Mouse (Mus musculus): ENCODE measurements around the gene Snrk.
A peak's percentile ranks its signal among the peaks of the same experiment; 100 is the strongest.

Gene Snrk

GRCm38 (mm10) chr9:122183074-122183473 is 66.0 kb downstream of the Snrk start:
- DNase-seq (ENCODE audit: low read depth) = no peak

GRCm38 (mm10) chr9:122184329-122184728 is 67.3 kb downstream of the Snrk start:
- DNase-seq (ENCODE audit: low read depth) = no peak

- DNase-seq (ENCODE audit: low read depth) = peak; percentile 28
Measured at GRCm38 (mm10) chr9:122185061-122185460, 68.0 kb downstream of the Snrk start.

GRCm38 (mm10) chr9:122185953-122186352 is 68.9 kb downstream of the Snrk start:
- no peak for DNase-seq (ENCODE audit: low read depth)

DNA sequence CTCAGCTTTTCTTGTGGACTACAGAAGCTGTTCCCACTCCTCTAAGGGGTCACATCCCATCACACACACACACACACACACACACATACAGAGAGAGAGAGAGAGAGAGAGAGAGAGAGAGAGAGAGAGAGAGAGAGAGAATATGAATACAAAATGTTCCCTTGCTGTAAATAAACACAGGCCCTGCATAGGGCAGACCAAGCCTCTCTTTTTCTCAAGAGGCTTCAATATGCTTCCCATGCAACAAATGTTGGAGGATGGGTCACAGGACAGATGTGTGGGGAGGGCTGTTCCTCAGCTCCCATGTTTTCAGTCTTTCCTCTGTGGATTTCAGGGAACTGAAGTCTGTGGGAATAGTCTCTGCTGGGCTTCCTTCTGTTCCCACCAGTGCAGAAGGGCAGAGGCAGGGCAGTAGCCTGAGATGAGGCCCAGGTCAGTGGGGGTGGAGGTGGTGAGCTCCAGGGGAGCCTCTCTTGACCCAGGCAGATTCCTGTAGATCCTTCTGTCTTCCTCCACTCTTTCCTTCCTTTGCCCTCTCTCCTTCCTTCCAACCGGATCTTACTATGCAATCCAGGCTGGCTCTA is 69.7 kb downstream of the Snrk start:
- no peak for DNase-seq (ENCODE audit: low read depth)

- DNase-seq (ENCODE audit: low read depth) = no peak
Measured at GRCm38 (mm10) chr9:122187451-122187921, 70.4 kb downstream of the Snrk start.

GRCm38 (mm10) chr9:122188724-122189123 is 71.7 kb downstream of the Snrk start:
- no peak for DNase-seq (ENCODE audit: low read depth)

- no peak for DNase-seq (ENCODE audit: low read depth)
Measured at GRCm38 (mm10) chr9:122193361-122193760, 76.3 kb downstream of the Snrk start.

- DNase-seq (ENCODE audit: low read depth) = no peak
Measured at GRCm38 (mm10) chr9:122193823-122194222, 76.8 kb downstream of the Snrk start.

DNA sequence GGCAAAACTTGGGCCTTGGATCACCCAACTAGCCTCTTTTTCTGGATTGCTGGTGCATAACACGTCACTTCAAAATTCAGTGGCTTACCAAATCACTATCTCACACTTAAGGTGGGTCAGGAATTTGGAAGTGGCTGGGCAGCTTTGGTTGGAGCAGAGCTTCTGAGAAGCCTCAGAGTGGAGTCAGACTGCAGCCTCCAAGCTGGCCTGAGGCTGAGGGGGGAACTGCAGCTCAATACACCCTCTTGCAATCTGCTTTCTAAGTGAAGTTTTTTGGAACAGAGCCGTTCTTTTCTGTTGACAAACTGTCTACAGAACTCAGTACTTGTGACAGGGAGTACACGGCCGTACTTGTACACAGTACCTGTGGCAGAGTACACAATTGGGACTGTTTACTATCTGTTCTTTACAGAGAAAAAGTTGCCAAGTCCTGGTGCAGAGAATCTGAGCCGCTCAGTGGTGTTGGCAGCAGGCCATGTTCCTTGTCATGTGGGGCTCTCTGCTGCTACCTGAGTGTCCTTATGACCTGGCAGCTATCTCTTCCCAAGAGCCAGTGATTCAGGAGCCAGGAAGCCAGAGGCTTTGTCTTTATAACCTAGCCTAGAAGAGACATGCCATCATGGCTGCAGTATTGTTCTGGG is 78.1 kb downstream of the Snrk start:
- DNase-seq (ENCODE audit: low read depth) = no peak

DNA sequence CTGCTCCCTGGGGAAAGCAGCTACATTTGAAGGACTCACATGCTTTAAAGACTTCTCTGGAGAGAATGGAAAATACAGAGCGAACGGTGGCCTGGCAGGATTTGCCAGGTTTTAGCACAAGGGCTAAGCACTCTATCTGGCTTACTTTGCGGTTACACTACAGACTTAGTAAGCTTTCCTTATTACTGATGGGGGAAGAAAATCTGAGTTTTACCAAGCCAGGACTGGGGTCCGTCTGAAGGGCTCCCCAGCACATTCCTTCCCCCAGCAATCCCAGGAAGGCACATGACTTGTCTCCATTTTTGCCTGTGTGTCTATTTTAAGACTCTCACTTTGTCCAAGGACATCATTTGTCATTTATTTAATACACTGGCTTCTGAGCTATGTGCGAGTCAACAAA is 80.0 kb downstream of the Snrk start:
- DNase-seq (ENCODE audit: low read depth) = no peak

DNA sequence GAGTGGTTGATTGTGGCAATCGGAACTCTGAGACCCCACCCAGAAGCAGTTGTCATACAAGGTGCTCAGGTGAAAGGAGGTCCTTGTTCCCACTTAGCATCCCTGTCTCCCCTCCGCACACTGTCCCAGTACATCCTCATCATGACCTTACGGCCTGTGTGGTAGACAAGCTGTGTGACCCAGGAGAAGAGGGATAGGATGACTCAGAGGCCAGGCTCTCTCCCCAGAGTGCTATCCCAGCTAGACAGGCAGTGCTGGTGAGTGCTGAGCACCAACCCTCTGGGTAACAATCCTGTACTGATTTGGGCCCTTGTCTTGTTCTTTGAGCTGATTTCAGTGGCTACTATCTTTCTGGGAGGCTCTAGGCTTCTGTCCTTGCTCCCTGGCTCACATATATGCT is 81.6 kb downstream of the Snrk start:
- DNase-seq (ENCODE audit: low read depth) = no peak

DNA sequence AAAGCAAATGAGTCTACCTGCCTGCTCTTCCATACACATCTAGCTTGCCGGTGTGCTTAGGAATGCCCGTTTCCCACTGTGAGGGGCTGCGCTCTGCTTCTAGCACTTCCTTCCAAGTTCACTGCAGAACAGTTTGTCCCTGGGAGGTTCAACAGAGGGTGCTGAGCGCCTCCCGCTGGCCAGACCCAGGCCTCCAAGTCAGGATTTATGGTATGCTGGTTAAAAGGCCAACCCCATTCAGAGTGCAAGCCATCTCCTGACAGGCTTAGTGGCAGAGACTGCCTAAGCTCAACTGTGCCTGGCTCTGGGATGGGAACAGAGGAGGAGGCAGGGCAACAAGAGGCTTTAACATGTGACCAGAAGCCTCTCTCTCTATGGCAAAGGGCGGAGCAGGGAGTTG is 82.2 kb downstream of the Snrk start:
- DNase-seq (ENCODE audit: low read depth) = no peak

DNA sequence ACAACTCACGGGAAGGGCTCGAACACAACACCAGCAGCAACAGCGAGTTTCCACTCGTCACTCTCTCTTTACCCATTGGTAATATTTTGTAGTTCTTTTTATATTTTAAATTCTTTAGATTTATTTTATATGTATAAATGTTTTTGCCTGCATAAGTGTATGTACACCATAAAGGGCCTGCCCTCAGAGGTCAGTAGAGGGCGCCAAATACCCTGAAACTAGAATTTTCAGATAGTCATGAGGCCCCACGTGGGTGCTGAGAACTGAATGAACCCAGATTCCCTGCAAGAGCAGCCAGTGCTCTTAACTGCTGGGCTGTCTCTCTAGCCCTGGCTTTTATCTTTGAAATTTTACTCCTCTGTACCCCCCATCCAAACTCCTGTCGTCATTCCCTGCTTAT is 87.4 kb downstream of the Snrk start:
- peak; percentile 30 for DNase-seq (ENCODE audit: low read depth)

DNA sequence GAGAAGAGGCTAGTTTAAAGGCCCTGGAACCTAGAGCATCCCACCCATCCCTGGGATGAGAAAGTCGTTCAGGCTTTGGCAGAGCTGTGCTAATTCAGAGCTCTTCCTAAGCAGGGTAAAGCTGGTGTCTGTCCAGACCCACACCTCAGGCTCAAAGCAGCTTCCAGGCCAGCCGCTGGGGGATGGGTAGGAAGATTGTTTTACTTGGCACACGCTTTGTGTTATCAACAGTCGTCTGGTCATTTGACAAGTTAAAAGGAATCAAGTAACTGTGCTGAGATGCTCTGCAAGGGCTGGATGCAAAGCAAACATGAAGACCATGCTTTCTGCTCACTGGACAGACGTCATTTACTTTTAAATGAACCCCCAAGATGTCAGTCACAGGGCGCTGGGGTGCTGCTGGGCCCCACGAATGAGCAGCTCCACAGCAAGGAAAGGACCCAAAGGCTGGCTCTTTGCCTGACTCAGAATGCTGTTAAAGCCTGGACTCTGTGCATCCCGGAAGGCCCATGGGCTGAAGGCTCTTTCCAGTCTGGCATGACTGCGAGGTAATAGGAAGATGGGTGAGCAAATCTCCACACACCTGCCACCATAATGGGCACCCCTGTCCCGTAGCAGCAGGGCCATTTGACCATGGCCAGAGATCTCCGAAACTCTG is 88.6 kb downstream of the Snrk start:
- no peak for DNase-seq (ENCODE audit: low read depth)

- no peak for DNase-seq (ENCODE audit: low read depth)
Measured at GRCm38 (mm10) chr9:122208311-122208710, 91.2 kb downstream of the Snrk start.

- no peak for DNase-seq (ENCODE audit: low read depth)
Measured at GRCm38 (mm10) chr9:122215118-122215517, 98.1 kb downstream of the Snrk start.

- DNase-seq (ENCODE audit: low read depth) = no peak
Measured at GRCm38 (mm10) chr9:122216945-122217529, 100.0 kb downstream of the Snrk start.

Data from c-Kit-positive CD71-positive TER-119-negative erythroid progenitor cells, embryonic 14.5 days (primary cell).